Mouse (Mus musculus): ENCODE results near the gene Hoxa1.

Gene Hoxa1

DNA sequence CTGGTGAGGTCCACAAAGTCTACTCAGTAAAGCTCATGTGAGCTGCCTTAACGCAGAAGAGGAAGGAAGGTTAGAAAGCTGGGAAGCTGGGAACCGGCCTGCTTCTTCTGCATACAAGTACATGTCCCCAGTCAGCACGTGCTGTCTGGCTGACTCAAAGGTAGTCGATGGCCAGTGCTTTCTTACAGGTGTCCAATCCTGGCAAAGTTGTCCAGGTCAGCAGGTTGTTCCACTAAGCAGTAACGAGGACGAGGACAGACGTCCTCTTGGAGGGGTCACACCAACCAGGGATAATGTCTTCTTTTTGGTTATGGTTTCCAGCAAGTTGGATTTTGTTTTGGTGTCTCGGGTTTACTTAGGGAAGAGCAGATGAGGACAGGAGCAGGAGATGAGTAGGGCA lies 31.8 kb upstream of the Hoxa1 start:
- DNase-seq = no peak

DNA sequence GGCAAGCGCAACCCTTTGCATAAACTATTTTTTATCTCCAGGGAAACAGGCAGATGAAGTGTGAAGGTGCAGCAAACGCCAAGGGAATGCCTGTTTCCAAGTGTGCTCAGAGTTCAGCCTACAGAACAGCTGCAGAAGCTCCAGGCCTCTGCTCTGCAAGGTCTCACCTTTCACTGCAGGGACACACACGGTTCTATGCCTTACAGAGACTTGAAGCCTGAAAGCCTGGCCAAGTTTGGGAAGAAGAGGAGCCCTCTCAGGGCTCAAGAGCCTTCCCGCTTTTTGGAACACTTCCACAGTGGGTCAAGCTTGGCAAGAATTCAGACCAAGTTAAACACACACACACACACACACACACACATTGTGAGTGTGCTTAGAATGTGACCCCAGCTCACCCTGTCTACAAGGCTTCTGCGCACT lies 31.1 kb upstream of the Hoxa1 start:
- no peak for DNase-seq

DNA sequence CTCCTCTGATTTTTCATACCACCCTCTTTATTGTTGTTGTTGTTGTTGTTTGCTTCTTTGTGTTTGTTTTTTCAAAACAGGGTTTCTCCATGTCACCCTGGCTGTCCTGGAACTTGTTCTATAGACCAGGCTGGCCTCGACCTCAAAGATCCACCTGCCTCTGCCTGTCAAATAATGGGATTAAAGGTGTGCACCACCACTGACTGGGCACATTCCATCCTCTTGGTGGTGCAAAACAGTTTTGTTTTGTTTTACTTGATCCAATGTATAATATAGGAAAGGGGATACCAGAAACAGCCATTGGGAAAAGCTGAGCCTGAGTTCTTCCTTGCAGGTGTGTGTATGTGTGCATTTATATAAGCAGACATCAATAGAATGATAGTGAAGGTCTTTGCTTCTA lies 28.4 kb upstream of the Hoxa1 start:
- no peak for DNase-seq

DNA sequence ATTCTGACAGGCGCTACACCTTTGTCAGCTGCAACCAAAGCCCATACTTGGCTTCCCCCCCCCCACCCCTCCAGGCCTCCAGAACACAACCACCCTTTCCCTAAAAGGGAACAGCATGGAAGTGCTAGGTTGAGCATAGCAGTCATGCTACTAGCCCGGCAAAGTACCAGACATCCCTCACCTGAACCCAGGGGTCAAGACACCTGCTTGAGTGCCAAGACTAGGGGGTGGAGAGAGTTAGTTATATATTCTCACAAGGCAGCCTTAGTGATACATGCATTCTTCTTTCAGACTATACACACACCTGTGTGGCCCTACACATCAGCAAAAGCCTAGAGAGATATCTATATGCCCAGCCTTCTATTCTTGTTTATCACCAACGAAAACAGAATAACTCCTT lies 27.7 kb upstream of the Hoxa1 start:
- DNase-seq = no peak

DNA sequence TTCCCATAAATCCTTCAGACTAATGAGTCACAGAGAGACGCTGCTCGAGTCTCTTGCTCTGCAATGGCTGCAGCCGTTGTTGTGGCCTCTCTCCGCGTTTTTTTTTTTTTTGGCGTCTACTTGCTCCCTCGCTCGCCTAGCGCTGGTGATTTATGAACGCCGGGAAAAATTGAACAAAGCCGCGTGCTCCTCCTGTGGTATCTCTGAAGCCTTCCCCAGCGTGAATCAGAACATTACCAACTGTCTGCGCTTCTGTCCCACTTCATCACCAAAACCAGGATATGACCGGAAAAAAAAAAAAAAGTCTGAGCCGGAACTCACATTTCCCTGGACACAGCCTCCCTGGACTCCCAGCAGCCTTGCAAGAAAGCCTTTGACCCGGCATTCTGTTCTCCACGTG lies 27.1 kb upstream of the Hoxa1 start:
- DNase-seq = no peak

DNA sequence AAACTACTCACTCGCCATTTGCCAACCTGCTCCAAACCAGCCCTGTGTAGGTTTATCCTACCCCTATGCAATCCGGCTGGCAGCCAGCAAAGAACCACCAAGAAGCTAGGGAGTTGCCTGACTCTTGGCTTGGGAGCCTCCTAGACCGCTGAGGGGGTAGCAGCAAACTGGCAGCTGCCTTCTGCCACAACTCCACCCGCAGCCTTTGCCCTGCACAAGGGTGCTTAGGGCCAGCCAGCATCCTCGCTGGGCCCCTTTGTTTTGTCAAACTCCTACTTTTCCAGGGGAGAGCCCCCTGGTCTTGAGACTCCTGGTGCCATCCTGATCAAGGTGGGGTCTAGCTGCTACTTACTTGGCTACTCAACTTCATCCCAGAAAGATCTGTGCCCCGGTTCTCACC lies 26.6 kb upstream of the Hoxa1 start:
- DNase-seq = no peak

DNA sequence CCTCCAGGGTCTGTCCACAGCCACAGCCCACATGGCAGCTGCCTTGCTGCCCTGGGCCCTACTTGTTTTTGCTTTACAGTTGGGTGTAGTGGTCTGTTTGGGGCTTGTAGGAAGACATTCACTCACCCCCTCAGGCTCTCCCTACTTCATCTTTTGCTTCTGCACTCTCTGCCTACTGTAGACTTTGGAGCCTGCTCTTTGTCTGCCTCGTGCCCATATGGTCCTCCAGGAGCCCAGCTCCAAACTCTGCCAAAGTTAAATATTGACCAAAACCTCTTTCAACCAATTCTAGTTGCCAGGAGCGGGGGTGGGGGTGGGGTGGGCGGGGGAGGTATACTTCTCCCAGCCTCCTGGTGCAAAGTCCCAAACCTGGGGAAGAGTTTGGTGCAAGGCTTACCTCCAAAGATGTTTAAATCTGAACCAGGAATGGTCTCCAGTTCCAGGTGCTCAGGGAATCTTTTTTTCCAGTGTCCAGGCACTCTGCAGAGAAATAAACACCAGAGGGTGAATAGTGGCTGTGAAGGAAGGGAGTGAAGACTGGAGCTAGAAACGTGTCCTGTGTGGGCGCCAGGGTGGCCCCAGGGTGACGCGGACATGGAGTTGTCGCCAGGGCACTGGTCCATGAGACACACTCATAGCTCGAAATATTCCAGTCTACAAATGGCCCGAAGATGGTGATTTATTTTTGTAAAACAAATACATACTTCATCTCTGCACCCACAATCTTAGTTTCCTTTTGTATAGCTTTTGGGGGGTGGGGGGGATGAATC lies 25.4 kb upstream of the Hoxa1 start:
- DNase-seq = no peak

DNA sequence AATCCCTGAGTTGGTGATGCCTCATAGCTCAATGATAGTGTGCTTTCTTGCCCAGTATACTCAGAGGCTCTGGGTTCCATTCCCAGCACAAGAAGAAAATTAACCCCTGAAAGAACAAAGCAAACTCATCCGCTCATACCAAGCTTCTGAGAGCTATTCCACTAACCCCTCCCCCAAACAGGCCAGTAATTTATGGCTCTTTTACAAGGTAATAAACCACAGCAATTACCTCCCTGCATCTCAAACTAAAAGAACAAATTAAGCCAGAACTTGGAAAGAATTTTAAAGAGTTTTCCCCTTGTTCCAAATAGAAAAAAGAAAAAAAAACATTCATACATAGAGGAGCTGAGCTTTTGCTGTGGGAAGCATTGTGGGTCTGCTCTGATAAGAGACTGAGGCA lies 24.7 kb upstream of the Hoxa1 start:
- no peak for DNase-seq

DNA sequence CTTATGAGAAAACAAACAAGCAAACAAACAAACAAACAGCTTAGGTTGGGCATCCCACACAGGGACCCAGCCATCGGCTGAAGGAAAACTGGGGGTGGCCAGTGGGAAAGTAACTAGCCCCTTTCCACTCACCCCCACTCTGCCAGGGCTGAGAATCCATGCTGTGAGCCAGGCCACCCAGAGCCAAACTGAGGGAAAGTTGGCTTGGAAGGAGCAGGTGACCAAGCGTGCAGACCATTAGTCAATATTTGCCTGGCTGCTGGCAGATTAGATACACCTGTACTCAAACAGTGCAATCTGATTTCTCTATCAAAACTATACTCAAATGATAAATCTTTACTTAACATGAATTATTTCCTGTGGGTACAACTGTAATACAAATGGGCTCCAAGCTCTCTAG lies 23.9 kb upstream of the Hoxa1 start:
- DNase-seq = no peak

DNA sequence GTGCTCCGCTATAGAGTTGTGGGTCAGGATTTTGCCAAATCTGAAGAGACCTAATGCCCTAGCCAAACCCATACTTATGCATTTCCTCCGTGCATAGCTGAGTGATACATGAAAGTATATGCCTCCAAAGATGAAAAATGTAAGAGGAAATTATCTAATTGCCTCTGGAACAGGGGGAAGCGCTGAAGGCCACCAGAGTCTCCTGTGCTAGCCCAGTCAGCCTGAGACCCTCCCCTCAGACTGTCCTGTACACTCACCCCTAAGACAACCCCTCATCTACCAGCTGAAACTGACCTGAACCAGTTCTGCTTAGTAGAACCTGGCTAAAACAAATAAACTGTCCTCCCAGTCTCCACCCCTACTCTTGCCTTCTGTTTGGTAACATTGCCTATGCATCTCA lies 22.6 kb upstream of the Hoxa1 start:
- no peak for DNase-seq

DNA sequence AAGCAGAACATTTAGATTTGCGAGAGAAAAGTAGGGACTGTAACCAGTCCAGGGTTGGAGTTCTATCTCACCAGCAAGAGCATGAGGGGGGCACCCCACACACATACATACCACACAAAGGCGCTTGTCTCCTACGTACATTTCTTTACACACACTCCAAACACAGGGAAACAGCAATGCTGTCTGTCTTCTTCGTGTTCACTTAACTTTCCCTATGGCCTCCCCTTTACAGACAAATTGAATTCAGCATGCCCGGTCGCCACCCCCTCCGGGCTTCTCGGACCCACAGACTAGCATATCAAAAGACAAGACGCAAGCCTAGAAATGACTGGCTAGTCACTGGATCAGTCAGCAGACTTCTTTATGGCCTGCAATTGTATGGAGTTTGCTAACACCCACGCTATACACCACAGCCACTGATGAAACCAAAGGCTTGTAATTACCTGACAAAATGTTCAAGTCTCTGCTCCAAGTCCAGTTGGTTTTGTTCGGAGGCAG lies 22.1 kb upstream of the Hoxa1 start:
- DNase-seq = no peak

DNA sequence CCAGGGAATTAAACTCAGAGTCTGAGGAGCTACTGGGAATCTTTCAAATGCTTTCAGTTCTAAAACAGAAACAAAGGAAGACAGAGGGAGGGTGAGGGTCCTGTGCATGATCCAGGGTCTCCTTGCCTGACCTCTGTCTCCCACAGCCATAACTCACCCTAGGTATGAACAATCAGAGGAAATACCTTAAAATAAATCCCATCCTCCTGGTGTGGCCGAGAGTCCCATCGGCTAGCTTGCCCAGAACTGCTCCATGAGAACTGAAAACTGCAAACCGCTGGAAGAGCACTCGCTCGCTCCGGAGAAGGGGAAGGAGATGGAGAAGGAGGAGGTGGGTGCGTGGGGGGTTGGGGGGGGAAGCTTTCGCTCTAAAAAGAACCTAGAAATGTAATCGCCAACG lies 21.6 kb upstream of the Hoxa1 start:
- DNase-seq = no peak

DNA sequence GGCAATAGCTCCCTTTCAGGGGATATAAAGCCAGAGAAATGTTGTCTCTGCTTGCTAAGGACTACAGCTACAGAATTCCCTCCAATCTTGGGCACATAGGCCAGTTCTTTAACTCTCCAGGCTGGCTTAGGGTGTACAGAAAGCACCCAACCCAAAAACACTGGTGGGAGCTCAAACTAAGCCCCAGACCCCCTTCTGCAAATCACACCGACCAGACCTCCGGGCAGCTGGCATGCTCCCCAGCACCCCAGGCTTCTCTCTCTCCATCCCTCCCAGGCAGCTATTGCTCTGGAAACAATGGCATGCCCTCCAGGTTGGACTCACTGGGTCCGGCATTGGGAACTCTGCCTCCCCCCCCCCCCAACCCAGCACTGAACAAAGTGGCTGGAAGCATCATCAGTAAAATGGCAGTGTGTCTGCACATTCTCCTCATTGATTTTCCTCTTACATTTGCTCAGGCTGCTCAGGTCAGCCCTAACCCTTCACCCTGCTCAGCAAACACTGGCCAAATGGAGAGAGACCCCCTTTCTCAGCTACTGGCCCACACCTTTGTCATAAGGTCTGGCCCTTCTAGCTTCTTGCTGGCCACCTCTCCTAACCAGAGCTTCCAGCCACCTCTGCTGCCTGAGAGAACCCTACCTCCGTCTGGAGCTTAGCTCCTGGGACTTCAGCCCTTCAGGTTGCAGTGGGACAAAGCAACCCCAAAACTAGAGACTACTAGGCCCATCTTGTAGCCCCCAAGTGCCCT lies 21.0 kb upstream of the Hoxa1 start:
- DNase-seq = no peak

DNA sequence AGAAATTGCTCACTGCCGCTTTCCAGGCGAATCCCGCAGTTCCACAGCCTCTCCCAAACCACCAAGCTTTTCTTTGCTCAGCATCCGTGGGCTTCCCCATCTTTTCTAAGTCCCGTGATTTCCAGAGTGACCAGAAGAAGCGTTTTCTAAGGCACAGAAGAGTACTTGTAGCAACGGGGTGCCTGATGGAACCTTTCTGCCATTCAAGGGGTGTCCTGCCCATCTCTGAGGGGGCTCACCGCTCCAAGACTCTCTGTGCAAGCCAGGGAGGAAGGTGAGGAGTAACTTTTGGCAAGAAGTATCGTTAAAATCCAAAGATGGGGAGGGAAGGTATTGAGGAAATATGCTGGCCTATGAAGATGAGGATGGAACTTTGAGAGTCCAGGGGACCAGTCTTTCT lies 19.7 kb upstream of the Hoxa1 start:
- no peak for DNase-seq

DNA sequence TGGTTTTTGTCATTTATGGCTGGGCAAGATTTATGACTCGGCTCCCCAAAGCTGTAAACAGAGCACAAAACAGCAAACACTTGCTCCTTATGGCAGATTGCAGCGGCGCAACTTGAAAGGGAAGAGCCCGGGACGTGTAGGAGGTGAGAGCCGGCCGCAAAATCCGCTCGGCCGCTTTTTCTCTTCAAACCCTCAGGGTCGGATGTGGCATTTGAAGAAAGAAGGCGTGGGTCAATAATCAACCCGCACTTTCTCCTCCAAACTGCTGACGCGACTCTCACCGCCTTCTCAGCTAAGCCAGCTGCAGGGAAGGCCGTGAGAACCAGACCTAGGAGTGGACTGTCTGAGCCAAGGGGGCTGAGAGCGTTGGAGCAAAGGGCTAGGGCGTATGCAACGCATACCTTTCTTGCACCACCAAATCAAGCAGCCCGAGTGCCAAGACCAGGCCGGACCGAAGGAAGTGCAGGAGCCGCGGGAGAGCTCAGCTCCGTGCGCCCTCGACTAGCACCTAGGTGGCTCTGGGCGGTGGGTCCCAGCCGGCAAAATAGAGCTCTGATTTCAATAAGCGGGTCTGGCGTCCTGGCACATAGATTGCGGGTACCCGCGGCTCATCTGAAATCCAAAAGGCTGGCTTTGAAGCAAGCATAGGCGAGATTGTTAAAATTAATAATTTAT lies 19.1 kb upstream of the Hoxa1 start, which contains the start of gene 5730596B20Rik:
Gene 5730596B20Rik (plus strand): TSS at position 438 of the 675 bp plus-strand sequence.
- DNase-seq = peak in 1 of 2 experiments; percentile 44

DNA sequence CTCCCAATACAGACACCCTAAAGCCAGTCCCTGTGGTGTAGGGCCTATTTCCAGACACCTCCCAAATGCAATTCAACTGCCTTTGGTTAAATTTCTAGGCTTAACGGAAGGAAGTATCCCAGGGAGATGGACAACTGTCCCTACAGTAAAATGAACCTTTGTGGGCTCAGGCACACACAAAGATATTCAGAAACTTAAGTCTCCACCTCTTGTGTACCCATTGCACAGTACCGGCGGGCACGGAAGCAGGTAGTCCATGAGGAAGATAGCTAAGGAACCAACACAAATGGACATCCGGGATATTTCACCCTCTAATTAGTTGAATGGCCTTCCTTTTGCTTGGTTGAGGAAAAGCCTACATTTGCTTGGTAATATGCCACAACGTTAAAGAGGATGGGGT lies 18.3 kb upstream of the Hoxa1 start:
- DNase-seq = peak in 1 of 2 experiments; percentile 29

DNA sequence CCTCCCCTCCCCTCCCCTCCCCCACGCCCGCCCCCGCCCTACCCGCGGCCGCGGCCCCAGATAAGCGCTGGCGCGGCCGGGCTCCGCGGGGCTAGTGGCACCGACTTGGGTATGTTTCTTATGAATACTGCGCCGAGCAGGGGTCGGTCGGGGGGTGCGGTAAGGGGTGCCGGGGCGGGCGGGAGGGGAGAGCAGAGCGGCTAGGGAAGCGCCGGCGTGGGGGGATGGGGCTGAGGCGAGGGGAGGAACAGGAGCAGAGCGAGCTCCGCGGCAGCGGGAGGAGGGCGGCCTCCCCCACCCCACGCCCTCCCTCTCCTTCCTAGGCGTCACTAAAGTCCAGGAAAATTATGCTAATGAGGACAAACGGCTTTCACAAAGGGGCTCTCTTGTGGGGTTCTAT lies 17.7 kb upstream of the Hoxa1 start:
- peak in 1 of 2 experiments; percentile 43 for DNase-seq

DNA sequence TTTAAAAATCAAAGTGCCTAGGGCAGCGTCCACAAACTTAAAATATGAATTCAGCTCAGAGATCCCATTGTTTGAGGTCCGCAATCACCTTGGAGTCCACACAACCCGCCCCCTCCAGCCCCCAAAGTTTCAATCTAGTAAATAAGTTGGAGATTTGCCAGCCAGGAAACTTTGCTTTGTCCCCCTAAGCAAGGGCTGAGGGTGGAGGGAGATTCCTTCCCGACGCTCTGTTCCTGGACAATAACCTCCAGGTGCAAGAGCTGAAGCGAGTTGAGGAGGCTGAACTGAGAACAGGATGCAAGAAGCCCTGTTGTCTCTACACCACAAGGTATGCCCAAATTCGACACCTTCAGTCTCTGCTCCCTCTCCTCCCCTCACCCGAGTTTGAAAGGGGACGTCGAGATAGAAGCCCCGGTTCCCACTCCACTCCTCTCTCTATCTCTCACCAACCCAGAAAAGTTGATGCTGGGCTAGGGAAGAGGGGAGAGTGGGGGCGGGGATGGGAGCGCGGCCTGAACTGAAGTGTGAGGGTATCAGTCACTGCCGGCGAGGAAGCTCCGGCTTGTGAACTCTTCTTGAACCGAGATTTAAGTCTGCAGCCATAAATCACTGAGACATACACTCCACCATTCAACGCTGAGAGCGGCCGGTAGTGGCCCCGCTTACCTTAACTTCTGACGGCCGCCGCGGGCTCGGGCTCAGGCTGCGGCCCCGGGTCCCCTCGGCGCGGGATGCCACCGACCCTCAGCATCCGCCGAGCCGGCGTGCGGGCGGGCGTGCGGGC lies 17.0 kb upstream of the Hoxa1 start:
- DNase-seq = peak in 1 of 2 experiments; percentile 34

DNA sequence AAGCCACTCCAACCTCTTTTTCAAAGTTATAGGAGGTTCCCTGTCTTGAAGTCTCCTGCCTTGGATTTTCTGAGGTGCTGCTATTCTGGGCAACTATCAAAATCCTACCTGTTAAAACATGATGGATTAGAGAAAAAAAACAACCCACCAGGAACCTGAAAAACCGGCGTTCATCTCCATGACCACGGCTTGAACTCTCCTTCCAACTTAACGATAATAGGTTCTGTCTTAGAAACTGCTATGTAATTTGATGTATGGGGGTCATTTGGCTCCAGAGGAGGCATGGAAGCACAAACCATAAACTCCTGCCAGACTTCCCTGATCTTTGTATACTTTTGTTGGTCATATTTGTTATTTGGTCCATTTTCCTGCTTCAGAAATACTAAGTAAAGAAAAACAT lies 15.5 kb upstream of the Hoxa1 start:
- DNase-seq = no peak

DNA sequence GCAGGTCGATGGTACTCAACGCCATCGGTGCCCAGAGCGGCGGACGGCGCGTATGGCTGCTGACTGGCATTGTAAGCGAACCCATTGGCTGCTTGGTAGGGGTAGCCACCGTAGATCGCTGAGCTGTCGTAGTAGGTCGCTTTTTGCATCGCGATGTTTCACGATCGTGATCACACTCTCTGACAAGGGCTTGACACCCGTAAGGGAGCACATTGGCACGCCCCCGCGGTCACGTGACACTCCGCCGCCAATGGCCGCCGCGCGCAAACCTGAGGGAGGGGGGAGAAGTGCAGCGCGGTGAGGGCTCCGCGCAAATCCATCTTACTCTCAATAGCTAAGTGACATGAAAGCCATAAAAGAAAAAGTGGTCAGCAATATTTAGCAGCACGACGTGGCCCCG lies 14.4 kb upstream of the Hoxa1 start:
- DNase-seq = peak; percentile 60 to 76

DNA sequence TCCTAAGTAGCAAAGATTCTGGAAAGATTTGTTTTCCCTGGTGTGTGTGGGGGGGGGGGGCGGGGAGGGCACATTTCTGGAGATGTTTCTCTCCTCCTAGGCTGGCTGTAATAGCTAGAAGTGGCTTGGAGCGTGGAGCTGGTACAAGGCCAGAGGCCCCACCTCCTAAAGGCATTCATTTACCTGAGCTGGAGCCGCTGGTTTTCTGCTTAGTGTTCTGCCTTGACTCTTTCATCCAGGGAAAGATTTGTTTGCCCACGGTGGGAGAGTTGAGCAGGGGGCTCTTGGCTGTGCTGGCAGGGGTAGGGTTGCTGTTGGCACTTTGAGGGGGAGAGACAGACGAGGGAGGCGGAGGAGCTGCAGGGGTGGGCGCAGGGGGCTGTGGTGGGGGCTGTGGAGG lies 13.8 kb upstream of the Hoxa1 start:
- no peak for DNase-seq

DNA sequence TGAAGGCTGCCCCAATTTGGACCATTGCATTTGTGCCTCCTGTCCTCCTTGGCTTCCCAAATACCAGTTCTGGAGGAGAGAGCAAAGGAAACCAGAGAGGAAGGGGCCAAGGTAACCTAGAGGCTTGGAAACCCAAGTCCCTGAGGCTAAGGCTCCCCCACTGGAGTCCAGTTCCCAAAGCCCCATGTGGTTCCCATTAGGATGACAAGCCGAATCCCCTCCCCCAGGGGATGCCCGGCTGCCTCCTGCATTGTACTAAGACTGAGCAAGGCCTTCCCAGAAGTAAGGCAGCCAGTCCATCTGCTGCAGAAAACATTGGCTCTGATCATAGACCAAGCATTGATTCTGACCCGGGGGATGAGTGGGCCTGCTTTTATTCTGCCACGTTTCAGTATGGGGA lies 13.2 kb upstream of the Hoxa1 start:
- DNase-seq = no peak

DNA sequence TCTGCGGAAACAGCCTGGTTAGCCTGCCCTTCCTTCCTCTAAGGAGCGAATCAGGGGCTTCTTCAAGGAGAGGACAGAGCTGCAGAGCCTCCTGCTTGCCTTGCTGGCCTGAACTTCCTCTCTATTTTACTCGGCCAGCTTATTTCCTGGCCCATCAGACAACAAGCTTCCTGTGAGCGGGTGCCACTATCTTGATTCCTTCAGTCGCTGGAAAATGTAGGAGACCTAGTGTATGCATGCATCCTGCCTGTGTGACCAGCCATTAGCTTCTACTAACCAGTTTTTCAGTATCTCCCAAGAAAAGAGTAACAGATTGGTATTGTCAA lies 12.7 kb upstream of the Hoxa1 start:
- no peak for DNase-seq

All from cerebellum, postnatal 10 days (tissue).